Mouse (Mus musculus) heart, adult 9 months (tissue): Measurements from ENCODE around the gene Ptpn13.

ENCODE experiments used
- DNase-seq, 2 experiments: peaks; one replicate each; pipeline ENCODE4 v3.0.0; 2022; ENCODE audit warnings: low spot score in 2 of 2

Ptpn13 gene

DNA sequence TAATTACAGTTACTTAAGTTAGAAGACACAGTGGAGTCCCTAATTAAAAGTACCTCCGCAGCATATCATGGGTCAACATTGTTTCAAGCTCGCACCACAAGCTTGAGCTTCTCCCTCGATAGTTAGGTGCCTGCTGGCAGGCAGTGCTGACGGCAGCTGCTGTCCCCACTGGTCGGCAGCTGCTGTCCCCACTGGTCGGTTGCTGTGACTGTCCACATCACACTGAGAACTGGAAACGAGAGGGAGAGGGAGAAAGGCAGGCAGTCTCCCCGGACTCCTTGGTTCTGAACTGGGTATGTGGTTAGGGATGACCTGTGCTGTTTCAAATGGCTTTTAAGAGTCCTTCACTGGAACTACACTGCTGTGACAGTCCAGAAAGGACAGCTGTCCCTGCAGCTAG, 33.4 kb downstream of the Ptpn13 start:
- DNase-seq, result no peak

DNA sequence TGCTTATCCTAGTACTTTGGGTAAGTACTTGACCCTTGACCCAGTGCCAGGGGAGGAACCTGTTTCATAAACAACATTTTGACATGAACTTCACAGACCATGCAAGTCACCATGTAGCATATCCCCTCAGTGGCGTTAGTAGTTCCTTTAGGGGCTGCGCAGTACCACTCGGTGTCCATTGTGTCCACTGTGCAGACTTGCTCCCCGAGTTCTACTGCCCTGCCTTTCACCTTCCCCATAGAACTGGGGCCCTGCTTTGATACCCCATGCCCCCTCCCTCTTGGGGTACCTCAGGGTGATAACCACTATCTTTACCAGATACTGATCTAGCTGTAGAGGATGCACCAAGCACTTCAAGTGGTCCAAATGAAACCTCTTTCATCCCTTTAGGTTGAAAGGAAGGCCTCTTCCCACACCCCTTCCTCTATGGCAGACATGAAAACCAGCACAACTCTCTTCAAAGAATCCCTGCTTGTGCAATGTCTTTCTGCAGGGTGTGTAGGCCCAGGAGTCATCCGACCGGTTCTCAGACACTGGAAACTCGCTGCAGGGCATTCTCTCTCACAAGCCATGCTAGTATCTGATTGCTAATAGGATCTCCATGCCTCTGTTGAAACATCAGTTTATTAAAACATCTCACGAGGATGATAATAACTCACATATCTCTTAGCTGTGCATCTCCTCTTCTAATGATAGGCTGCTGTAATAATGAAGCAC, 34.1 kb downstream of the Ptpn13 start:
- no peak for DNase-seq

DNA sequence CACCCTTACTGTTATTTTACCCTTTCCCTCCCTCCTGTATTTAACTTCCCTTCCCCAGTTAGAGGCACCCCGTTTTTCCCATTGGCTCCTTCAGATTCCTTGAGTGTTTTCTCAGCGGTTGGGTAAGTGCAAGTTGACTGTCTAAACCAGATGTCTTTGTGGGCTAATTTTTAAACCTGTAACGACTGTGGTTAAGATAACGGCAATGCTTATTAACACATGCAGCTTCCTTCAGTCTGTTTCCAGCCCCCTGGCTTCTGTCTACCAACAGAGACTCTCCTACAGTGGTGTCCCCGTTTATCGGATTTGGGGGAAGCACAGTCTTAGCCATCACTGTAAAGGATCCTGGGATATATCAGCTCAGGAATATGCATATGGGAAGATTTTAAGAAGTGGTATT, 35.9 kb downstream of the Ptpn13 start:
- DNase-seq, result no peak

DNA sequence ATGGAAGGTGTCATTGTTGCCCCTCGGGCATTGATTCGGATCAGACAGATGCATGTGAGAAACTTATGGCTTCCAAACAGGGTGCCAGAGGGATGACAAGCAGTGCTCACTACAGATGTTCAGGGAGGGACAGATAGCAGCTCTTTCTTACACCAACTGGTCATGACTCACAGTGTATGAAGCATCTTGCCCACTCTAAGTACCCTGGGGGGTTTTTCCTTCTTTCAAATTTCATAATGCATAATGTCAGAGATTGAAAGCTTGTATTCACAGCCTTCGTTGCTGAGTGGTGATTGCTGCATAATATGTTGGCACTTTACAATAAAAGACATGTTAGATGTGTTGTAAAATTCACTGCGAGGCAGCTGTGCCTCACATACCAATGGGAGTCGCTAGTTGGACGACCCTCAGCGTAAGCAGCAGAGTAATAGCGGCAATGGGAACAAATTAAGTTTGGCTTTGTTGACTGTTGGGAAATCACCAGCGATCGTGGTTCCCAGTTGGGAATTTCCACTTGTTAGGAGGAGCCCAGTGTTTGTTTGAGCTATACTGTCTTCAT, 38.7 kb downstream of the Ptpn13 start:
- no peak for DNase-seq

DNA sequence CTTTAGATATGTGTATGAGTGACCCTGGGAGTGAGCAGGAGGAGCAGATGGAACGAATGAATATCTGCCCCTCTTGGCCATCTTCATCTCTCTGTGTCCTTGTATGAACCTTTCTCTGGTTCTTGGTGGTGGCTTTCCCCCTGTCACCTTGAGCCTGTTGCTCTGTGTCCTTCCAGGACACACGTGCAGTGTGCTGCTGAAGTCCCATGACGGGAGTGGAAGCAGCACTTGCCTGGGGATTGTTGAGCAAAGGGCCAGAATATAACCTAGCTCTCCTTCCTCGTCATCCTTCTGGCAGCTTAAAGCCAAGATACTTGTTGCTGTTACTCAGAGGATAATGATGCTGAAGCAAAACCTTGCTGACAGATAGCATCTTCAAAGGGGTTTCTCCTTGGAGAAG, 39.3 kb downstream of the Ptpn13 start:
- DNase-seq, result no peak

DNA sequence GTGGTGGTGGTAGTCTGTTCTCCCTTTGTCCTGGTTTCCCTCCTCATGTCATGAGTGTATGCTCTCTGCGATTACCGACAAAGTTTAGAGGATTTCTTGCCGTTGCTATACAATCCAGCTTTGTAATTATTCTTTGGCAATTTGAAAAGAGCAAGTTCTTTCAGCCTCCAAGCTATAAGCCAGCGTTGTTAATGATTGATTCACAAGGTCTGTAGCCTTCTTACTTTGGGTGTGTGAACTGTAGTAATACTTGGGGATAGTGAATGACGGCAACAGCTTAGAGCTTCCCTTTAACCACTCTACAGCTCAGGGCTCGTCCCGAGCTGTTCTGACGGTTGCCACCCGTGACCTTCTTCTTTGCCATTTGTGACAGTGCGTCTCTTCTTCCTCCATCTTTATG, 39.8 kb downstream of the Ptpn13 start:
- no peak for DNase-seq

DNA sequence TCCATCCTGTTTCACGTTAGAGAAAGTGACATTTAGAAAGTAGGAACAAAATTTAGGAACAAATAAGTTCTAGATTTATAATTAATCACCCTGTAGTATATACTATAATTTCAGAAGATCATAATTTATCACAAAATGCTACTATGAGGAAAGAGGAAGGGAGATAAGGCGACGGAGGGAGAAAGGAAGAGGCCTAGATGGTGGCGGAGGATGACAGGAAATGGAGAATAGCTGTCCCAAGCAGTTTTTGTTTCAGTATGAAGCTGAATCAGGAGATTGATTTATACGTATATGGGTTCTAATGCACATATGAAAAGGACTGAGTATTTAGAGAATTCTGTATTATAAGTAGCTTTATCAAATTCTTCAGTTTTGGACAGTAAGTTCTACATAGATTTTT, 47.7 kb downstream of the Ptpn13 start:
- DNase-seq, result no peak

DNA sequence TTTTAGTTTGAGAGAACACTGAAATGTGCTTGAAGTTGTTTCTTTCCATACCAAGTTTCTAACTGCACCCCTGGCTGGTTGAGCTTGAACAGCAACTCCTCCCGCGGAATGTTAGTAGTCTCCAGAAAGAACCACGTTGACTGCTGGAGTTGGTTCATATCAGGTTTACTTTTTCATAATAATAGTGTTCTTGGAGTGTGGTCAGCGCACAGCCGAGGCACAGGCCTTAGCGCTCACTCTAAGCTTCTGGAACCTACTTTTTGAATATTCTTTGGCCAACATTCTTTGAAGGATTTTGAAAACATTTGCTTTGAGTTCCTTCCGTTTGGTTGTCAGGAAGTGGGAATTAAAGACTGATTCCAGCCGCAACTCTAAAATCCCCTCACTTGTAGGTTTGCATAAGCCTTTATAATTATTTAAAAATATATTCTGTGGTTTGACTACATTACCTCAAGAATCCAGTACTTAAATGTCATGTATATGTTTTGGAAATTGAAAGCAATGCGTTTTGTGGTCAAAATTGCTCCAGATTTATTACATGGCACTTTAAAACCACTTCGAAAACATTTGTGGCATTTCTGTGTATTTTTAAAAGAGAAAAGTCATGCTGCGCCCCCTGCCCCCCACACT, 48.6 kb downstream of the Ptpn13 start:
- no peak for DNase-seq

DNA sequence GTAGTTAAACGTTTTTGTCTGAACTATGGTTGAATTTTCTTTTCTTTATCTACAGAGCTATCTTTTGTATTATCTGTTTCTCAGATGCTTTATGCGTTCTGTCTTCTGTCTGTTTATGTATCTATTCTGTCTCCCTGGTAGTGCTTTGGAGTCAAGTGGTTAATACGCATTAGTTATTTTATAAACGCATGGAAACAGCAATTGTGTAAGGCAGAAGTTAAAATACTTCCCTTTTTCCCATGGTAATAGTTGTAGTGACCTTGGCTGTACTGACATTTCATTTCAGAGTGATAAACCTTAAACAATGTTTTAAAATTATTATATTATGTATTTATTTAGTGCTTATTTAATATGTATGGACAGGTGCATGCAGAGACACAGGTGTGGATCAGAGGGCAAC, 49.3 kb downstream of the Ptpn13 start:
- no peak for DNase-seq

DNA sequence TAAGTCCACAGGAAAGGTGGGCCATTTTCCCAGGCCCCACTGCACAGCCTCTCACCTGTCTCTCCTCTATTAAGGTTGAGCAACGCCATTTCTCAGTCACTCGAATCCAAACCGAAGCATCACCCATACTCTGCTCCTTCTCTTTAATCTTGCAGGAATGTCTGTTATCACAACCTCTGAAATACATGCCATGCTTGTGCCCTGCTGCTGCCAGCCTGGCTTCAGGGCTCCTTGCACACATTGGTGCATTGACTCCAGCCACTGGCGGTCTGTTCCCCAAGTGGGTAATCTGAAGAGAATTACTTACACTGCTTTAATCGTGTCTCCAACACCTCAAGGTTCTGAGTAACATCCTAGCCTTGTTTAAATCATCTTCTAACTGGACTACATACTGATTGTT, 50.5 kb downstream of the Ptpn13 start:
- DNase-seq, result no peak

DNA sequence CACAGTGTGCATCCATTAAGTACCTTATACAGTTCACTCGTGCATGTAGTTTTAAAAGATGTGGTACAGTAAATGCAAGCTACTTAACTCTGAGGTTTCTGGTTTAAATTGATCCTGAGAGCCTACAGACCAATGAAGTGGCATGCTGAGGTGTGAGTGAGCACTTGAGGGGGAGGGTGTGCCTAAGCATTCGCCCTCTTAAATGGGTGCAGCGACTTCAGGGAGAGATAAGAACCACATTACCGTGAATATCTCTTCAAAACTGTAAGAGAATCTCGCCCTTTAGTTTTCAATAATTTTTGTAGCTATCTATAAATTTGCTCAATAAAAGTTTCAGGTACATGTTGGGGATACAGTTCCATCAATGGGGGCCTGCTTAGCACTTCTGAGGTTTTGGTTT, 54.5 kb downstream of the Ptpn13 start:
- DNase-seq, result no peak

DNA sequence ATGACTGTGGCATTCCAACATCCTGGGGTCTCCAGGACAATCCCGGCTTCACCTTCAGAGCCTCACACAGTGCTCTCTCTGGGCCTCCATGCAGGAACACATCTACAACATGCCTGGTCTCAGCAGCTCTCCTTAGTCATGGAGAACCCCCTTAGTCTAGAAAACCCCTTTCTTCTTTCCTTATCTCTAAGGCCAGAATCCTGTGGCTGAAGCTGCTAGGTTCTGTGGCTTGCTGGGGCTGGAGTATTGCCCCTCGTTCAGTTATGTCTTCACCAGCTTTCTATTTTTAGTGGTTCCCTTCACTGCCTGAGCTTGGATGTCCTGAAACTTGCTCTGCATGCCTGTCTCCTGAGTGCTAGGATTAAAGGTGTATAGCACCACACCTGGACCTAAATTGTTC, 56.2 kb downstream of the Ptpn13 start:
- no peak for DNase-seq

DNA sequence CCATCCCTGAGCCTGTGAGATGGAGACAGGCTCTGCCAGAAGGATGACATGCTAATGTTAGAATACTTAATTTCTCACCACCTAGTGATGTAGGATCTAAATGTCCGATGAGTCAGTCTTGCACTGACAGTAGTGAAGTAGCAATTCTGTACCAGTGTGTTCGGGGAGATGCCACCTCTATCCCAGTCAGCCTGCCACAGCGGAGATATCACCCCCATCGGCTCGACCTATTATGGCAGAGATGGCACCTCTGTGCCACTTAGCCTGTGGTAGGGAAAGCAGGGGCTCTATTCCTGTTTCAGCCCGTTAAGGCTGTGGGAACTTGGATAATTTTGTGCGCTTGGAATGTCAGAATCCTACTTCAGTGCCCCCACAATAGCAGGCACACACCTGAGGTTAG, 62.0 kb downstream of the Ptpn13 start:
- DNase-seq, result no peak

DNA sequence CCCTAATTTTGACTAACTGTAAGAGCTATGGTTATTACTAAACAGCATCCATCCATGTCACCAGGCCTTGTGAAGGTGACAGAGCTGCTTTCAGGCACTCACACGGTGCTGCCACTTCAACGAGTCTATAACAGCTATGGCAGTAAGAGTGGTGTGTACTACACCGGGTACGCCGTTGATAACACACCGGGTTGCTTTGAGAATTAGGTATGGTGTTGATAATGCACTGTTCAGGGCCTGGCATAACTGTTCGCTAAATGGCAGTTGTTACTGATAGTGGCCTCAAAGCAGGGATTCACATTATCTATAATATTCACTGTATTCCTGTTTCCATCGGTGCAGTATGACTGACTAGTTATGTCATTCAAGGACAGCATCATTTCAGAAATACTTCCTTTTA, 66.0 kb downstream of the Ptpn13 start:
- DNase-seq, result no peak

DNA sequence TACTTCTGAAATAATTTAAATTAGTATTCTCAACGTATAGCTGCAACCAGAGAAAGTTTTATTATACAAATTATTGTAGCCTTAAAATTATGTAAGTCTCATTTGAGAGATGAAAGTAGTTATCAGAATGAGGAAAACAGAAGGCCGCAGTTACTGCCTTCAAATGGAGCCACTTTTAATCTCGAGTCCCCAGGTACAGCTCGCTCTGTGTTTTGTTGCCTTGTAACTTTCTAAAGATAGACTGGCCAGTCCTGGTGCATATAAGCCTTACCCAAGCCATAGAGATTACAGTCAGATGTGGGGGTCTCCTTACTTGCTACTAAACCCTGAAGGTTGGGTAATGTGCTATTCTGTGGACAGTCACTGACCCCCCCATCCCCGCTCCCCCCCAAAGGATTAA, 66.8 kb downstream of the Ptpn13 start:
- DNase-seq, result no peak

DNA sequence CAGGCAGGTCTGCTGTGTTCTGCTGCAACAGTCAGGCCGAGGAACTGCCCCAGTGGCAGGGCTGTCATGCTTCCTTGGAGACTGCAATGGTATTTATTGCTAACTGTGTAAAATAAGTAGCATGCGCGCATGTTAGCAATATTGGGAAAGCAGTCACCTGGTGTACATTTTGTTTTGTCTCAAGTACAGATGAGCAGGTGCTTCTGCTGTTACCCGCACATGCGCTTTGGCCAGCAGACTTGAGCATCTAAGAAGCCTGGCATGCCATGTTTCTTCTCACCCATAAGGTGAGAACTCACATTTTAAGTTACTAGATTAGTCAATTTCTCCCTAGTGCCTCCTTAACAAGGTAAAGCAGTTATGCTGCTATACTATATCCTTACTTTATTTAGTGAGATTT, 72.1 kb downstream of the Ptpn13 start:
- DNase-seq, result no peak

DNA sequence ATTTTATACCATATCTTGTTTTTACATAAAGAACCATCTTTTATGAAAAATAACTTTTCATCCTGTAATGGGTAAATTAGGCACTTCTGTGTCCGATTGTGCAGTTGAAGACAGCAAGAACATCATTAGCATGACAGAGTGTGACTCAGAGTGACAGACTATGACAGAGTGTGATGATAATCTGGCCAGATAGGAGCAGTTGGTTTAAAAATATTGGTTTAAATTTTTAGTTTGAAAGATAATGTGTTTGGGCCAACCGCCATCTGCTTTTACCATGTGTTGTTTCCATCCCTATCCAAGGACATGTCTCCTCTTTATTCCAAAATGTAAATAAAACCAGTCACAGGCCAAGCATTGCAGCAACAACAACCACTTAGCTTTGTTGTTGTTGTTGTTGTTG, 72.5 kb downstream of the Ptpn13 start:
- DNase-seq, result no peak

DNA sequence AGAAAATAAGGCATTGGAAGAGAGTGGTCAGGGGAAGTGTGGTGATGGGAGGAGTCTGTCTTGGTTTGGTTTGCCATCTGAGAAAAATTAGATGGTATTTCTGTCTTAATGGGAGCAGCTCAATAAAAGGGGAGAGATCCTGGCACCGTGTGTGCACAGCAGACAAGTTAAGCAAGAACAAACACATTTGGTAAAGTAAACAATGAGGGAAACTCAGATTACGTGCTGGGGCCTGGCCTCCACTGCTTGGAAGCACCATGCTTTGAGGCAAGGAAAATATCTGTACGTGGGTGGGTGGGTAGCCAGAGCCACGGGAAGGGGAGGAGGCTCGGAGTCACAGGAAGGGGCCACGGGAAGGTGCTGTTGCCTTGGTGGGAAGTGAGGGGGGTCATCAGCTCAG, 74.3 kb downstream of the Ptpn13 start:
- DNase-seq, result no peak

DNA sequence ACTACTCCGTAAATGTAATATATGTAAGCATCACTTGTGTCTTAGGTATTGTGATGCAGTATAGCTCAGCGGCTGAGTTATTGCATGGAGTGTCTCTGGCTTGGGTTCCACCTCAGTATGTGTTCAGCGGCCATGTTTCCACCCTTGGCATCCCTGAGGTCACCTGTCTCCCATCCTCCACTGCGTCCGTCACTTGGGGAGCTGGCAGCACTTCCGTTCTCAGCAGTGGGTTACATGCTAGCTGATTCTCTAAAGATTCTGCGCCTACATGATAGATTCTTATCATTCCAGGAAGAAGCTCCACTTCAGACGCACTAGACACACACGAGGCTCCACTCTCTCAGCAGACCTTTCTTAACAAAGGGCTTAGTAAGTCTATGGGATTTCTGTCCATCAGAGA, 76.1 kb downstream of the Ptpn13 start:
- DNase-seq, result no peak

DNA sequence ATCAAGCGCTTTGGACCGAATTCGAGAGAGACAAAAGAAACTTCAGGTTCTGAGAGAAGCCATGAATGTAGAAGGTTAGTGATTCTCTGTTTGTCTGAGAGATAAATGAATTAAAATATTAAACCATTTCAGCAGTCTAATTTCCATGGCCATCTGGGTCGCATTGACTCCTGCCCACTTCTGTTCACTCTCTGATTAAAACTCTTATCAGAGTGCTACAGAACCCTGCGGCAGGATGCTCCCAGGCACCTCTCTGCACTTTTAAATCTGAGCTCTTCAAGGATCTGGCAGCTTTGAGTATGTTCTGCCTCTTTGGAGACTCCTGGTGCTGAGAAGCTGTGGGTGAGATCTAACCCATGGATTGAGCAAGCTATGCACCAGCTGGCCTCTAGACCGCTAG, 76.8 kb downstream of the Ptpn13 start:
- DNase-seq, result no peak

DNA sequence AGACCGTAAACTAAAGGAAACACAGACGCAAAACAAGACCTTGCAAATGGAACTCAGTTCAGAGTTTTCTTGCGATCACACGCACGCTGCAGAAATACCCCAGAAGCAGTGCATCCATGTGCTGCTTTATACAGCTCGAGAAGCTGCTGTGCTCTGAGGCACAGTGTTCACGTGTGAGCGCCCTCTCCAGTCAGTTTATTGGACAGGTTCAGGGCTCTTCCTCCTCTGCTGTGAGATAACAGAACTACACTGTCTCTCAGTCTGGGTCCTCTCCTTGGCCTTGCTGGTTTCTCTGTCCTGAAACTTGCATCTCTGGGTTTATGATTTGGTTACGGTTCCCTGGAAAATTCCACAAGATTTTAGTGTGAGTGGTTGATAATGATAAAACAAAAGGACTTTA, 88.2 kb downstream of the Ptpn13 start:
- no peak for DNase-seq

DNA sequence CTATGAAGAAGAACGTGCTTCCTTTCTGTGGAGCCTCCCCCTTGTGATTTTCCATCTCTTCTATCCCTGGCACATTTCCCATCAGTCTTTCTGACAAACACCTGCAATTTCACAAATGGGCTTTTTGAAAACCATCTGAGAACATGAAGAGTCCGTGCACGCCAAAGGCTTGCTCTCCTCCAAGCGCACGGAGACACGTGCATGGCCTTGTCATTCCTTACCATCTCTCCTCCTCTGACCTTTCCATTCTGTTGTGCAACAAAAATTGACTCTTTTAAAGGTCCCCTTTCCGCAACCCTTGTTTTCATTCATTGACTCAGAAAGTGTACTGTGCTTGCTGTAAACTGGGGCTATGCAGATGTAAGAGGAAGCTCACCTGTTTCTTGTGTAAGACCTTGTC, 89.4 kb downstream of the Ptpn13 start:
- no peak for DNase-seq

DNA sequence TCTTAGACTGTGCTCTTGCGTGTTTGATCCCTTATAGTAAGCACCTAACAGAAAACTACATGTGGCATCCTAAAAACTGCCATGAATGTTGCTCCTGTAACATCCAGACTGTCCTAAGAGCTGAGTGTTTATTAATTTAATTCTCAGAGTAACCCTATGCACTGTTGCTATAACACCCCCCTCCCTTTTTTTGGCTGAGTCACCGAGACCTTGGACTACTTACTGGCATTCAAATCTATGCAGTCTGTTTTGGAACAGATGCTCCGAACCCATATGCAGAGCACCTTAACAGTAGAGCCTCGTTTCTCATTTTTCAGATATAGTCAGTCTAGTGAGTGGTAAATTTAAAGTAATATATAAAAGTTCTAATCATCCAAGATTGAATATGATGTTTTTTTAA, 90.9 kb downstream of the Ptpn13 start:
- no peak for DNase-seq

DNA sequence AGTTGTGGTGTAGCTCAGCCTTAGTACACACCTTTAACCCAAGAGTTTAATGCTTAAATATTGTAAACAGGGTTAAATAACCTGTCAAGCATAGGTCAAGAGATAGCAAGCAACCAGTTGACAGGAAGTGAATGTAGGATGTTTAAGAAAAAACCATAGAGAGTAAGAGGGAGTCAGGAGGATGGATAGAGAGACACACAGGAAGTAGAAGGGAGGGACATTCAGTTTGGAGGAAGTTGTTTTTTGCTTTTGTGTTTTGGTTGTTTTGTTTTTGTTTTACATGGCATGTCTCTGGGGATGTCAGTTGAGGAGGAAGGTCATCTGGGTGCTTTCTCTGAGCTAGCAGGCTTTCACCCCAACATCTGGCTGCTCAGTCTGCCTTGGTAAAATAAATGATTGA, 91.6 kb downstream of the Ptpn13 start:
- no peak for DNase-seq
